Mouse (Mus musculus): ENCODE data around the gene Chmp6.

- no peak for TF ChIP-seq ZC3H11A (IDR thresholded peaks at IDR 0.05; ENCODE audit: low read depth, low read length)
- TF ChIP-seq TAL1 (IDR thresholded peaks at IDR 0.05; ENCODE audit: low read length), result no peak
- no peak for TF ChIP-seq ZMIZ1 (IDR thresholded peaks at IDR 0.05; ENCODE audit: low read depth, low read length)
- no peak for TF ChIP-seq CTCF (IDR thresholded peaks at IDR 0.05 in 2 of 3, conservative IDR thresholded peaks at IDR 0.05 in 1 of 3; ENCODE audit: control insufficient read depth in 1 of 3, insufficient read depth in 1 of 3, low read depth in 2 of 3, low read length in 3 of 3, poor library complexity in 1 of 3, severe bottlenecking in 1 of 3)
- TF ChIP-seq TBP (IDR thresholded peaks at IDR 0.05; ENCODE audit: low read depth, low read length), result no peak
- TF ChIP-seq BHLHE40 (IDR thresholded peaks at IDR 0.05; ENCODE audit: borderline replicate concordance, low read depth, low read length), result no peak
- no peak for TF ChIP-seq POLR2A (IDR thresholded peaks at IDR 0.05; ENCODE audit: control insufficient read depth in 1 of 2, insufficient read depth in 1 of 2, low read depth in 1 of 2, low read length in 2 of 2, poor library complexity in 1 of 2)
- no peak for TF ChIP-seq NRF1 (IDR thresholded peaks at IDR 0.05; ENCODE audit: insufficient read depth, low read depth, low read length, poor library complexity, severe bottlenecking)
- no peak for TF ChIP-seq HCFC1 (IDR thresholded peaks at IDR 0.05; ENCODE audit: low read depth, low read length)
- TF ChIP-seq MEF2A (IDR thresholded peaks at IDR 0.05; ENCODE audit: extremely low read depth, insufficient replicate concordance, low read depth, low read length, poor library complexity, severe bottlenecking), result no peak
- no peak for TF ChIP-seq ZKSCAN1 (IDR thresholded peaks at IDR 0.05; ENCODE audit: low read depth, low read length)
These were observed 23.3 kb upstream of the Chmp6 start for GRCm38 (mm10) chr11:119889966-119890365.
